Mouse (Mus musculus) kidney, embryonic 16.5 days (tissue): ENCODE measurements at regions not wholly inside any gene's neighbourhood (a gene's known extent, or its start where the extent isn't known, plus 50 kb on each side); places are given as distances from the start of the nearest gene placed in this dataset.
A peak's percentile ranks its signal among the peaks of the same experiment; 100 is the strongest.

Source experiments
- ATAC-seq: fragments of 200-750 bp; cut with Nextera tagmentation; 2 replicates; pipeline ENCODE4 v1.8.0; 2017; ENCODE audit warnings: moderate TSS enrichment; ENCODE audit not compliant: low FRiP score, low TSS enrichment
- H3K27ac ChIP-seq: fragments of 300-500 bp; sonication (generic); 2 replicates; pipeline ENCODE4 v1.5.1; 2014; ENCODE audit warnings: low read length
- H3K27me3 ChIP-seq: fragments of 300-500 bp; sonication (generic); 2 replicates; pipeline ENCODE4 v1.6.1; 2014; ENCODE audit warnings: low read length, control low read depth, mixed read lengths; ENCODE audit not compliant: insufficient read depth
- H3K36me3 ChIP-seq: fragments of 300-500 bp; sonication (generic); 2 replicates; pipeline ENCODE4 v1.6.1; 2014; ENCODE audit warnings: low read length, control low read depth, mixed read lengths; ENCODE audit not compliant: insufficient read depth
- H3K4me1 ChIP-seq: fragments of 300-500 bp; sonication (generic); 2 replicates; pipeline ENCODE4 v1.6.1; 2014; ENCODE audit warnings: low read length, control low read depth, mixed read lengths; ENCODE audit not compliant: insufficient read depth
- H3K4me2 ChIP-seq: fragments of 300-500 bp; sonication (generic); replicated peaks from 2 replicates; pipeline ENCODE4 v1.6.1; 2014; ENCODE audit warnings: low read depth, low read length
- H3K4me3 ChIP-seq: fragments of 300-500 bp; sonication (generic); 2 replicates; pipeline ENCODE4 v1.5.1; 2014; ENCODE audit warnings: mild to moderate bottlenecking, low read length
- H3K9ac ChIP-seq: fragments of 300-500 bp; sonication (generic); replicated peaks from 2 replicates; pipeline ENCODE4 v1.6.1; 2014; ENCODE audit warnings: low read length
- H3K9me3 ChIP-seq: fragments of 300-500 bp; sonication (generic); 2 replicates; pipeline ENCODE4 v1.6.1; 2016; ENCODE audit warnings: low read length, control low read depth
- WGBS: fragments of 180-500 bp; shearing (Covaris S2); extraction: QIAGEN DNeasy Blood & Tissue Kit; methylation state at CpG from one replicate; pipeline ENCODE4 v1.1.7; 2014; 5-methylcytosine and 5-hydroxymethylcytosine counted together

- H3K27me3 ChIP-seq, result no peaks in the 10 kb centered on the region
- peaks cover 16% of the 10 kb centered on the region; the same call in 1 of the 2 replicates for H3K4me1 ChIP-seq
- no peaks in the 10 kb centered on the region for H3K9me3 ChIP-seq
- 60% methylated on average over 5 of the region's 5 CpGs for WGBS
- no peaks in the 10 kb centered on the region for H3K36me3 ChIP-seq
- H3K4me3 ChIP-seq, result no peak overlapping the region
- no peak overlapping the region for H3K4me2 ChIP-seq
- H3K27ac ChIP-seq, result no peak overlapping the region
- no peak for ATAC-seq
- H3K9ac ChIP-seq, result no peak overlapping the region
Observed at GRCm38 (mm10) chr6:53765302-53765701, 55.3 kb downstream of the Tril start.

- peaks cover 20% of the 10 kb centered on the region for H3K4me1 ChIP-seq
- H3K9me3 ChIP-seq, result no peaks in the 10 kb centered on the region
- H3K27me3 ChIP-seq, result no peaks in the 10 kb centered on the region
- 49% methylated on average over 9 of the region's 9 CpGs for WGBS
- no peaks in the 10 kb centered on the region for H3K36me3 ChIP-seq
- no peak overlapping the region for H3K4me2 ChIP-seq
- no peak overlapping the region for H3K9ac ChIP-seq
- no peak overlapping the region for H3K27ac ChIP-seq
- ATAC-seq, result no peak
- no peak overlapping the region for H3K4me3 ChIP-seq
Observed at GRCm38 (mm10) chr6:53762586-53762985, 58.0 kb downstream of the Tril start.

- Histone ChIP-seq H3K27me3 (no peaks in the 10 kb centered on the region), H3K4me2 (no peak overlapping the region), H3K27ac (0 out of 2 replicates have a peak overlapping the region, but pooled peaks have one; percentile 8), H3K4me3 (no peak overlapping the region), H3K4me1 (peaks cover 10% of the 10 kb centered on the region), H3K9me3 (peaks cover 3% of the 10 kb centered on the region; the same call in 1 of the 2 replicates), H3K36me3 (no peaks in the 10 kb centered on the region), H3K9ac (no peak overlapping the region)
- ATAC-seq, result no peak
- 16% methylated on average over 6 of the region's 6 CpGs for WGBS
Observed at GRCm38 (mm10) chr6:53760651-53761058, 60.0 kb downstream of the Tril start.

- Histone ChIP-seq H3K4me1 (peaks cover 7% of the 10 kb centered on the region), H3K36me3 (no peaks in the 10 kb centered on the region), H3K27ac (0 out of 2 replicates have a peak overlapping the region, but pooled peaks have one; percentile 20), H3K9ac (no peak overlapping the region), H3K9me3 (peaks cover 3% of the 10 kb centered on the region; the same call in 1 of the 2 replicates), H3K4me2 (no peak overlapping the region), H3K27me3 (no peaks in the 10 kb centered on the region), H3K4me3 (no peak overlapping the region)
- 18% methylated on average over 3 of the region's 3 CpGs for WGBS
- ATAC-seq, result no peak
Observed at GRCm38 (mm10) chr6:53759686-53760306, 60.8 kb downstream of the Tril start.

GRCm38 (mm10) chr6:53754366-53754765 is 66.3 kb downstream of the Tril start:
- WGBS, result 86% methylated on average over 3 of the region's 3 CpGs
- Histone ChIP-seq H3K9ac (no peak overlapping the region), H3K27ac (no peak overlapping the region), H3K4me1 (no peaks in the 10 kb centered on the region), H3K36me3 (no peaks in the 10 kb centered on the region), H3K4me2 (no peak overlapping the region), H3K9me3 (peaks cover 3% of the 10 kb centered on the region; the same call in 1 of the 2 replicates), H3K4me3 (no peak overlapping the region), H3K27me3 (no peaks in the 10 kb centered on the region)
- no peak for ATAC-seq

GRCm38 (mm10) chr6:53750539-53750938 is 70.1 kb downstream of the Tril start:
- no peaks in the 10 kb centered on the region for H3K4me1 ChIP-seq
- H3K4me3 ChIP-seq, result no peak overlapping the region
- ATAC-seq, result no peak
- H3K27ac ChIP-seq, result no peak overlapping the region
- no peaks in the 10 kb centered on the region for H3K36me3 ChIP-seq
- no peaks in the 10 kb centered on the region for H3K9me3 ChIP-seq
- WGBS, result 84% methylated on average over 6 of the region's 6 CpGs
- no peaks in the 10 kb centered on the region for H3K27me3 ChIP-seq
- H3K9ac ChIP-seq, result no peak overlapping the region
- H3K4me2 ChIP-seq, result no peak overlapping the region
